Mouse (Mus musculus): ENCODE data around the gene Tmc5. TPM values are rescaled to one million over a fixed set of nuclear protein-coding genes. Genes with fewer than 3 reads are reported as not detected.

Gene Tmc5
- polyA plus RNA-seq, 1 experiment from 2014 or later, result 0.23 TPM

- H3K4me3 ChIP-seq, result no peak overlapping the region
- no peaks in the 10 kb centered on the region for H3K9me3 ChIP-seq
- WGBS, result 93% methylated on average over 15 of the region's 15 CpGs
- peak overlapping the region; percentile 71; the same call in 1 of the 2 replicates for H3K4me2 ChIP-seq (replicated peaks)
- peaks cover 27% of the 10 kb centered on the region for H3K4me1 ChIP-seq
- H3K27me3 ChIP-seq, result no peaks in the 10 kb centered on the region
- peaks cover 13% of the 10 kb centered on the region for H3K36me3 ChIP-seq
- no peak for ATAC-seq (ENCODE audit: low FRiP score, low read depth)
- no peak overlapping the region for H3K9ac ChIP-seq (replicated peaks)
- no peak overlapping the region for H3K27ac ChIP-seq (replicated peaks)
Observed at GRCm38 (mm10) chr7:118703144-118703561, 106.1 kb downstream of the Tmc5 start.

DNA sequence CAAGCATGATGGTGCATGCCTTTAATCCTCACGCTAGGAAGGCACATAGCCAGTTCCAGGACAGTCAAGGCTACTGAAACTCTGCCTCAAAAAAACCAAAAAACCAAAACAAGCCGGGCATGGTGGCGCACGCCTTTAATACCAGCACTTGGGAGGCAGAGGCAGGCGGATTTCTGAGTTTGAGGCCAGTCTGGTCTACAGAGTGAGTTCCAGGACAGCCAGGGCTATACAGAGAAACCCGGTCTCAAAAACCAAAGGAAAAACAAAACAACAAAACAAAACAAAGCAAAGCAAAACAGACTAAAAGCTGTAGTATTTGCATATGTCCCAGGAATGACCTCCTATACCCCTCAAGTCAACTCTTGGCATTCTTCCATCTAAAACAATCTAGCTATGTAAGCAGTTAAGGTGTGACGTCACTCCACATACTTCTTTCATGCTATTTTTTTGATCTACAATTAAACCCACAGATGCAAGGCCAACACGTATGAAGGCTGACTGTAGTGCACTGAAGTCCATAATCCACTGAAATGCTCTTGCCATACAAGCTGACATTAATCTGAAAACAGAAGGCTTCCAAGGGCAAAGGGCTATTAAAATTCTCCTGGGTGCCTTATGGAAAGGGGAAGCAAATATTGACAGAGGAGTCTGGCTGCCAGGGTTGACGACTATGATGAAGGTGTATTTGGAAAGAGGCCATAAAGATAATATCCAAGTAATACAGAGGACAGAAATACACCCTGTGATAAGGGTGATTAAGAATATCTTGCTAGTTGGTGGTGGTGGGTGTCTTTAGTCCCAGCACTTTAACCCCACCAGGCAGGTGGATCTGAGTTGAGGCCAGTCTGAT is 107.1 kb downstream of the Tmc5 start:
- H3K9me3 ChIP-seq, result no peaks in the 10 kb centered on the region
- H3K4me2 ChIP-seq (replicated peaks), result peak overlapping the region; percentile 71
- WGBS, result 84% methylated on average over 9 of the region's 9 CpGs
- no peak overlapping the region for H3K27ac ChIP-seq (replicated peaks)
- H3K4me3 ChIP-seq, result peak overlapping the region; percentile 90
- peaks cover 27% of the 10 kb centered on the region for H3K4me1 ChIP-seq
- H3K27me3 ChIP-seq, result no peaks in the 10 kb centered on the region
- no peak for ATAC-seq (ENCODE audit: low FRiP score, low read depth)
- H3K9ac ChIP-seq (replicated peaks), result peak overlapping the region; percentile 96
- H3K36me3 ChIP-seq, result peaks cover 3% of the 10 kb centered on the region; the same call in 1 of the 2 replicates

GRCm38 (mm10) chr7:118705101-118705961 is 108.2 kb downstream of the Tmc5 start, which contains the start of gene Gde1:
TSS of gene Gde1 (minus strand) at chr7:118705778.
- 0% methylated on average over 66 of the region's 66 CpGs for WGBS
- H3K9ac ChIP-seq (replicated peaks), result peak within 1 kb of the TSS; percentile 96
- H3K4me1 ChIP-seq, result peaks cover 27% of the 10 kb centered on the region
- peak; percentile 94 for ATAC-seq (ENCODE audit: low FRiP score, low read depth)
- H3K36me3 ChIP-seq, result peaks cover 3% of the 10 kb centered on the region; the same call in 1 of the 2 replicates
- peak within 1 kb of the TSS; percentile 90 for H3K4me3 ChIP-seq
- H3K4me2 ChIP-seq (replicated peaks), result peak within 1 kb of the TSS; percentile 71
- H3K27ac ChIP-seq (replicated peaks), result peak within 1 kb of the TSS; percentile 86
- no peaks in the 10 kb centered on the region for H3K27me3 ChIP-seq
- H3K9me3 ChIP-seq, result no peaks in the 10 kb centered on the region

DNA sequence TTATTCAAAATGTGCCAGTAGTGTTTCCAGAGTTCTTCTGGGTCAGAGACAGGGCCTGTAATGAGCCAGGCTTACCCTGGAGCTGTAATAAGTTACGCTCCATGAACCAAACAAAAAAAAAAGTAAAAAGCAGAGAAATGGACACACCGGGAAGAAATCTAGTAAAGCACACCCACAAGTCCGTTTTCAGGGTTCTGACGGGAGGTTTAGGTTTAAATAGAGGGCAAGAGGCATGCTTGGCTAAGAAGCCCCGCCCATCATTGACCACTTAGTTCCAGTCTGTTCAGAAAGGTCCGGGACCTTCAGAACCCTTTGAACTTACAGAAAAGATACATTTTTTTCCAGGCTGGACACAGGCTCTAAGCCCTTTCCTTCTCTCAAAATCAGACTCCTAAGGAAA is 109.0 kb downstream of the Tmc5 start:
- WGBS, result 29% methylated on average over 6 of the region's 6 CpGs
- ATAC-seq (ENCODE audit: low FRiP score, low read depth), result no peak
- peaks cover 3% of the 10 kb centered on the region; the same call in 1 of the 2 replicates for H3K36me3 ChIP-seq
- H3K27me3 ChIP-seq, result no peaks in the 10 kb centered on the region
- H3K9ac ChIP-seq (replicated peaks), result no peak overlapping the region
- no peaks in the 10 kb centered on the region for H3K9me3 ChIP-seq
- peaks cover 27% of the 10 kb centered on the region for H3K4me1 ChIP-seq
- peak overlapping the region; percentile 90 for H3K4me3 ChIP-seq
- peak overlapping the region; percentile 71 for H3K4me2 ChIP-seq (replicated peaks)
- H3K27ac ChIP-seq (replicated peaks), result no peak overlapping the region

DNA sequence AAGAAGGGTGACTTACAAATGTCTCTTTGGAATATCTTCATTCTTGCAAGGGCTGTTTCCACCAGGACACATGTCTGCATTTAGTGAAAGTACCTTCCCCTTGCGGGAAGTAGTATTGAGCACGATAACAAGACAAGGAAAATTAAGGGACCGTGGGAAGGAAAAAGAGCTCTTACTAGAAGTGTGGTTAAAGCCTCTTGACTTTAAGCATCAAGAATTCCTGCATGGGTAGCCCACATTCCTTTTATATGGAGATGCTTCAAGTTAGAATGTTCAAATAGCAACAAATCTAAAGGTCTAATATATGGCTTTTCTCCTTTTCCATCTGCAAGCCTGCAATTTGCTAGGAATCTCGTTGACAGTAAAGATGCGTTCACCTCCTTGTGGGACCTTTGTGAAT is 109.4 kb downstream of the Tmc5 start:
- Histone ChIP-seq H3K4me1 (peaks cover 27% of the 10 kb centered on the region), H3K9ac (replicated peaks) (no peak overlapping the region), H3K4me2 (replicated peaks) (no peak overlapping the region), H3K4me3 (no peak overlapping the region), H3K36me3 (peaks cover 3% of the 10 kb centered on the region; the same call in 1 of the 2 replicates), H3K27me3 (no peaks in the 10 kb centered on the region), H3K27ac (replicated peaks) (no peak overlapping the region), H3K9me3 (no peaks in the 10 kb centered on the region)
- ATAC-seq (ENCODE audit: low FRiP score, low read depth), result no peak
- WGBS, result 87% methylated on average over 5 of the region's 5 CpGs

- Histone ChIP-seq H3K4me1 (peaks cover 27% of the 10 kb centered on the region), H3K4me2 (replicated peaks) (no peak overlapping the region), H3K4me3 (no peak overlapping the region), H3K9ac (replicated peaks) (no peak overlapping the region), H3K9me3 (no peaks in the 10 kb centered on the region), H3K27me3 (no peaks in the 10 kb centered on the region), H3K27ac (replicated peaks) (no peak overlapping the region), H3K36me3 (no peaks in the 10 kb centered on the region)
- no peak for ATAC-seq (ENCODE audit: low FRiP score, low read depth)
- WGBS, result 89% methylated on average over 2 of the region's 2 CpGs
Observed at GRCm38 (mm10) chr7:118707216-118707615, 110.1 kb downstream of the Tmc5 start.

DNA sequence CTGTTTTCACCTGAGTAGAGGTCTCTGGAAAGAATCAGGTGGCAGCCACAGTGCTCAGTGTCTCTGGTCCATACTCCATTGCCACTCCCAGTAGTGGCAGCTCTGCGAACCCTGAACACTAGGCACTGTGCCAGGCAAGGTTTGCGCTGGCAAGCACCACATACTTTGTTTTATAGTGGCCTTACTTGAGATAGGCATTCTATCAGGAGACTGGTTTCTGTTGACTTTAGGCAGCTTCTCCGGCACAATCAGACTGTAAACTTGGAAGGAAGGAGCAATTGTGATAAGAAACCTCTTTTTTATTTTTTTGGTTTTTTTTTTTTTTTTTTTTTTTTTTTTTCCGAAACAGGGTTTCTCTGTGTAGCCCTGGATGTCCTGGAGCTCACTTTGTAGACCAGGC is 110.9 kb downstream of the Tmc5 start:
- Histone ChIP-seq H3K9me3 (no peaks in the 10 kb centered on the region), H3K27me3 (no peaks in the 10 kb centered on the region), H3K27ac (replicated peaks) (no peak overlapping the region), H3K4me1 (peaks cover 29% of the 10 kb centered on the region), H3K36me3 (no peaks in the 10 kb centered on the region), H3K4me2 (replicated peaks) (no peak overlapping the region), H3K9ac (replicated peaks) (no peak overlapping the region), H3K4me3 (no peak overlapping the region)
- WGBS, result 86% methylated on average over 3 of the region's 4 CpGs
- ATAC-seq (ENCODE audit: low FRiP score, low read depth), result no peak

GRCm38 (mm10) chr7:118710776-118711175 is 113.7 kb downstream of the Tmc5 start:
- Histone ChIP-seq H3K27ac (replicated peaks) (no peak overlapping the region), H3K27me3 (no peaks in the 10 kb centered on the region), H3K9me3 (no peaks in the 10 kb centered on the region), H3K4me2 (replicated peaks) (no peak overlapping the region), H3K36me3 (peaks cover 10% of the 10 kb centered on the region), H3K4me3 (no peak overlapping the region), H3K4me1 (peaks cover 18% of the 10 kb centered on the region), H3K9ac (replicated peaks) (no peak overlapping the region)
- ATAC-seq (ENCODE audit: low FRiP score, low read depth), result no peak
- WGBS, result 63% methylated on average over 5 of the region's 5 CpGs

GRCm38 (mm10) chr7:118712228-118713173 is 115.4 kb downstream of the Tmc5 start, which contains the start of gene Ccp110:
TSS of gene Ccp110 (plus strand) at chr7:118712552.
- peak within 1 kb of the TSS; percentile 88 for H3K4me3 ChIP-seq
- H3K4me2 ChIP-seq (replicated peaks), result peak within 1 kb of the TSS; percentile 71
- H3K9ac ChIP-seq (replicated peaks), result peak within 1 kb of the TSS; percentile 77
- peaks cover 14% of the 10 kb centered on the region for H3K4me1 ChIP-seq
- peak; percentile 98 for ATAC-seq (ENCODE audit: low FRiP score, low read depth)
- H3K36me3 ChIP-seq, result peaks cover 17% of the 10 kb centered on the region
- H3K9me3 ChIP-seq, result no peaks in the 10 kb centered on the region
- H3K27ac ChIP-seq (replicated peaks), result peak within 1 kb of the TSS; percentile 66
- WGBS, result 1% methylated on average over 48 of the region's 48 CpGs
- H3K27me3 ChIP-seq, result no peaks in the 10 kb centered on the region

- Histone ChIP-seq H3K4me2 (replicated peaks) (no peak overlapping the region), H3K4me1 (peaks cover 14% of the 10 kb centered on the region), H3K27ac (replicated peaks) (no peak overlapping the region), H3K9ac (replicated peaks) (no peak overlapping the region), H3K36me3 (peaks cover 31% of the 10 kb centered on the region), H3K4me3 (no peak overlapping the region), H3K9me3 (no peaks in the 10 kb centered on the region), H3K27me3 (no peaks in the 10 kb centered on the region)
- WGBS, result 93% methylated on average over 1 of the region's 1 CpGs
- no peak for ATAC-seq (ENCODE audit: low FRiP score, low read depth)
Observed at GRCm38 (mm10) chr7:118714873-118715272, 117.8 kb downstream of the Tmc5 start.

DNA sequence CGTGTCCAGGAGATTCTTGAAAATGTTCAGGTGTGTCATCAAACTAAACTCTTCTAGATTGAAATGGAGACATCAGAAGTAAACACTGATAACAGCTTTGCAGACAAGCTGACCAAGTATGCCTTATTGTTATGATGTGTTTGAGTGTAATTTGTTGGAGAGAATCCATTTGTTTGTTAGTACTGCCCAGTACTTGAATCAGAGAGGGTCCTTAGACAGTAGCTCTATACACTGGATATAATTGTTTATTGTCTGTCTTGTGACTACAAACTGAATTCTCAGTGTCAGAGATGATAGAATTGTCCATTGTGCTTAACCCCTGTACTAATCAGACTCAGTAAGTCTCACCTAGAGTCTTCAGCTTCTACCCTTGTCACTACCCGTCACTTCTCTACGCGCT is 121.0 kb downstream of the Tmc5 start:
- no peaks in the 10 kb centered on the region for H3K27me3 ChIP-seq
- H3K9ac ChIP-seq (replicated peaks), result no peak overlapping the region
- WGBS, result 92% methylated on average over 4 of the region's 4 CpGs
- no peak for ATAC-seq (ENCODE audit: low FRiP score, low read depth)
- no peak overlapping the region for H3K4me2 ChIP-seq (replicated peaks)
- H3K4me3 ChIP-seq, result no peak overlapping the region
- no peak overlapping the region for H3K27ac ChIP-seq (replicated peaks)
- H3K4me1 ChIP-seq, result peaks cover 11% of the 10 kb centered on the region
- peaks cover 58% of the 10 kb centered on the region for H3K36me3 ChIP-seq
- H3K9me3 ChIP-seq, result no peaks in the 10 kb centered on the region
